9 mouse cellular contexts compared by ENCODE assay signal in the genomic region with DNA sequence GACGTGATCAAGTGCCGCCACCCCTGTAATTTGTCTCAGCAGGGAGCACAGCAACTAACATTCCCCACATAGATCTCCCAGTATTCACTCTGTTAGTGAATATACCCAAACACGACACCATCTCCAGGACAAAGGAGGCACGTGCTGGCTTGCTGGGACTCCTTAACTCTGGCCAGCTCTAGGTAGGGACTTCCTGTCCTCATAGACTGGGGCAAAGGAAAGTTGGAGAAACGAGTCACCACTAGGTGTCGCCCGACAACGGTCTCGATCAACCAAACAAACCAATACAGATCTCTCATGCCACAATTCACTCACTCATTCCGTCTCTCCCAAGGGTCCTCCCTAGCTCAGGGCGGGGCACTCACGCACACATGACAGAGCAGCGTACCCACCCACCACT. TPM values are rescaled to one million over a fixed set of nuclear protein-coding genes. Genes with fewer than 3 reads are reported as not detected.
DNase-seq lines count a peak whose midpoint lies in the region; ATAC-seq lines count a peak whose summit lies in the region.
"Had no signal": no experiment of that assay in that cellular context is flagged by ENCODE, and none has a peak within 500 bp of the region (broad histone marks: within the 10 kb centered on the region; RNA-seq: fewer than 3 reads in every experiment).

No protein-coding gene starts in this region.

- no peaks in the 10 kb centered on the region for H3K27me3 ChIP-seq in midbrain, embryonic 14.5 days (ENCODE audit: control insufficient read depth, insufficient read depth, low read length)
- H3K27me3 ChIP-seq in midbrain, embryonic 13.5 days, result no peaks in the 10 kb centered on the region
- no peaks in the 10 kb centered on the region for H3K27me3 ChIP-seq in liver, embryonic 13.5 days
- H3K27me3 ChIP-seq: limb, embryonic 12.5 days had no signal

- no peak overlapping the region for H3K4me2 ChIP-seq in midbrain, embryonic 14.5 days (ENCODE audit: low read length)
- no peak overlapping the region for H3K4me2 ChIP-seq in midbrain, embryonic 13.5 days (replicated peaks)
- H3K4me2 ChIP-seq in liver, embryonic 13.5 days, result no peak overlapping the region
- H3K4me2 ChIP-seq: limb, embryonic 12.5 days had no signal

- 17% methylated on average over 13 of the region's 13 CpGs for WGBS in midbrain, embryonic 14.5 days
- 17% methylated on average over 13 of the region's 13 CpGs for WGBS in midbrain, embryonic 13.5 days
- 13% methylated on average over 13 of the region's 13 CpGs for WGBS in liver, embryonic 13.5 days (ENCODE audit: insufficient replicate concordance)

- H3K9ac ChIP-seq in midbrain, embryonic 14.5 days (replicated peaks; ENCODE audit: low read length), result no peak overlapping the region
- no peak overlapping the region for H3K9ac ChIP-seq in midbrain, embryonic 13.5 days (replicated peaks)
- H3K9ac ChIP-seq in liver, embryonic 13.5 days, result no peak overlapping the region
- H3K9ac ChIP-seq: limb, embryonic 12.5 days had no signal

- peak; percentile 91 for DNase-seq in midbrain, embryonic 14.5 days
- DNase-seq in brain, adult 2 months (ENCODE audit: low read depth, low spot score), result peak; percentile 87
- peak; percentile 70 to 80 for DNase-seq in frontal cortex, postnatal 10 days (ENCODE audit: low spot score in 2 of 2)
- peak; percentile 90 for DNase-seq in kidney, postnatal 14 days
- DNase-seq in liver, embryonic 13.5 days, result peak; percentile 79
- peak; percentile 76 to 79 for DNase-seq in right cerebral cortex, postnatal 36 days (ENCODE audit: low spot score in 2 of 2)
- DNase-seq in yolk sac, embryonic 10.5 days (ENCODE audit: low spot score), result peak; percentile 100

- H3K36me3 ChIP-seq in midbrain, embryonic 14.5 days (ENCODE audit: control insufficient read depth, insufficient read depth, low read length), result no peaks in the 10 kb centered on the region
- no peaks in the 10 kb centered on the region for H3K36me3 ChIP-seq in midbrain, embryonic 13.5 days
- H3K36me3 ChIP-seq in liver, embryonic 13.5 days, result no peaks in the 10 kb centered on the region
- H3K36me3 ChIP-seq: limb, embryonic 12.5 days had no signal

- H3K4me1 ChIP-seq in midbrain, embryonic 14.5 days (ENCODE audit: control insufficient read depth, insufficient read depth, low read length), result no peaks in the 10 kb centered on the region
- no peaks in the 10 kb centered on the region for H3K4me1 ChIP-seq in midbrain, embryonic 13.5 days (replicated peaks)
- no peaks in the 10 kb centered on the region for H3K4me1 ChIP-seq in liver, embryonic 13.5 days (replicated peaks)
- H3K4me1 ChIP-seq: limb, embryonic 12.5 days had no signal

- no peaks in the 10 kb centered on the region for H3K9me3 ChIP-seq in midbrain, embryonic 14.5 days (ENCODE audit: control insufficient read depth, low read length)
- no peaks in the 10 kb centered on the region for H3K9me3 ChIP-seq in midbrain, embryonic 13.5 days
- H3K9me3 ChIP-seq in liver, embryonic 13.5 days (replicated peaks), result no peaks in the 10 kb centered on the region
- H3K9me3 ChIP-seq: limb, embryonic 12.5 days had no signal

- H3K27ac ChIP-seq in midbrain, embryonic 14.5 days (replicated peaks; ENCODE audit: low read depth, low read length), result no peak overlapping the region
- H3K27ac ChIP-seq in midbrain, embryonic 13.5 days, result no peak overlapping the region
- H3K27ac ChIP-seq in liver, embryonic 13.5 days, result no peak overlapping the region
- H3K27ac ChIP-seq: limb, embryonic 12.5 days had no signal

- H3K4me3 ChIP-seq in midbrain, embryonic 14.5 days (replicated peaks; ENCODE audit: low read depth, low read length), result no peak overlapping the region
- no peak overlapping the region for H3K4me3 ChIP-seq in midbrain, embryonic 13.5 days (replicated peaks)
- H3K4me3 ChIP-seq in liver, embryonic 13.5 days (replicated peaks), result no peak overlapping the region
- H3K4me3 ChIP-seq: limb, embryonic 12.5 days had no signal

- no peak for ATAC-seq in midbrain, embryonic 14.5 days (ENCODE audit: low FRiP score, low TSS enrichment)
- ATAC-seq in midbrain, embryonic 13.5 days, result no peak
- no peak for ATAC-seq in liver, embryonic 13.5 days (ENCODE audit: low read depth)

RNA-seq across cellular contexts. Expression of gene Gm6020, which starts 15.6 kb away (rescaled TPM):
- not detected in 2 replicates for polyA plus RNA-seq in midbrain, embryonic 14.5 days (2014; fragmentation: Nextera tagmentation; extraction: Ambion mirVana)
- polyA plus RNA-seq in midbrain, embryonic 13.5 days (2015; fragmentation: Nextera tagmentation; extraction: Ambion mirVana), result not detected in 2 replicates
- not detected in 2 replicates for polyA plus RNA-seq in liver, embryonic 13.5 days (2015; fragmentation: Nextera tagmentation; extraction: Ambion mirVana)
- polyA plus RNA-seq: limb, embryonic 12.5 days had no signal

RNA-seq across cellular contexts. Expression of gene Gm7102, which starts 23.2 kb away (rescaled TPM):
- polyA plus RNA-seq in midbrain, embryonic 14.5 days (2014; fragmentation: Nextera tagmentation; extraction: Ambion mirVana), result 0.15 TPM in 1 of 2 replicates, not detected in the other
- polyA plus RNA-seq in midbrain, embryonic 13.5 days (2015; fragmentation: Nextera tagmentation; extraction: Ambion mirVana), result 0.13 TPM in 1 of 2 replicates, not detected in the other
- polyA plus RNA-seq in liver, embryonic 13.5 days (2015; fragmentation: Nextera tagmentation; extraction: Ambion mirVana), result 0.13 TPM in 1 of 2 replicates, not detected in the other

RNA-seq across cellular contexts. Expression of gene Csf2ra, which starts 28.9 kb away (rescaled TPM):
- 35.8 and 37.9 TPM in 2 replicates for polyA plus RNA-seq in midbrain, embryonic 14.5 days (2014; fragmentation: Nextera tagmentation; extraction: Ambion mirVana)
- polyA plus RNA-seq in midbrain, embryonic 13.5 days (2015; fragmentation: Nextera tagmentation; extraction: Ambion mirVana), result 38.3 and 41.5 TPM in 2 replicates
- polyA plus RNA-seq in liver, embryonic 13.5 days (2015; fragmentation: Nextera tagmentation; extraction: Ambion mirVana), result 9.1 and 9.9 TPM in 2 replicates

RNA-seq across cellular contexts. Expression of gene Zfp950, which starts 58.7 kb away (rescaled TPM):
- 42.6 and 48.6 TPM in 2 replicates for polyA plus RNA-seq in midbrain, embryonic 14.5 days (2014; fragmentation: Nextera tagmentation; extraction: Ambion mirVana)
- polyA plus RNA-seq in midbrain, embryonic 13.5 days (2015; fragmentation: Nextera tagmentation; extraction: Ambion mirVana), result 48.1 and 49.9 TPM in 2 replicates
- polyA plus RNA-seq in liver, embryonic 13.5 days (2015; fragmentation: Nextera tagmentation; extraction: Ambion mirVana), result 13.5 TPM in 2 replicates
